Mouse (Mus musculus) right cerebral cortex, adult 2 months (tissue): ENCODE measurements around the gene Dpf1.
A peak's percentile ranks its signal among the peaks of the same experiment; 100 is the strongest.

Experiments
- DNase-seq, 2 experiments: peaks; one replicate each; pipeline ENCODE4 v3.0.0; 2021 to 2022; ENCODE audit warnings: low spot score in 2 of 2

Gene Dpf1

GRCm38 (mm10) chr7:29340247-29340646 is 36.5 kb downstream of the Dpf1 start:
- no peak for DNase-seq

- no peak for DNase-seq
These were observed 37.1 kb downstream of the Dpf1 start for GRCm38 (mm10) chr7:29340838-29341237.

- no peak for DNase-seq
These were observed 38.0 kb downstream of the Dpf1 start for GRCm38 (mm10) chr7:29341722-29342121.

- DNase-seq = no peak
These were observed 38.8 kb downstream of the Dpf1 start for GRCm38 (mm10) chr7:29342489-29343092.

- DNase-seq = no peak
These were observed 40.0 kb downstream of the Dpf1 start for GRCm38 (mm10) chr7:29343746-29344145.

- no peak for DNase-seq
These were observed 41.8 kb downstream of the Dpf1 start for GRCm38 (mm10) chr7:29345534-29345933.

GRCm38 (mm10) chr7:29346212-29346611 is 42.5 kb downstream of the Dpf1 start:
- DNase-seq = no peak

- DNase-seq = no peak
These were observed 46.7 kb downstream of the Dpf1 start for GRCm38 (mm10) chr7:29350489-29350888.

GRCm38 (mm10) chr7:29352246-29352645 is 48.5 kb downstream of the Dpf1 start:
- DNase-seq = no peak

GRCm38 (mm10) chr7:29354161-29354560 is 50.4 kb downstream of the Dpf1 start:
- DNase-seq = no peak

- DNase-seq = no peak
These were observed 51.7 kb downstream of the Dpf1 start for GRCm38 (mm10) chr7:29355406-29355805.

GRCm38 (mm10) chr7:29361497-29361896 is 57.7 kb downstream of the Dpf1 start:
- DNase-seq = no peak

GRCm38 (mm10) chr7:29364052-29364451 is 60.3 kb downstream of the Dpf1 start:
- peak; percentile 63 to 70 for DNase-seq

- peak; percentile 42 to 44 for DNase-seq
These were observed 63.6 kb downstream of the Dpf1 start for GRCm38 (mm10) chr7:29367166-29368003.
